Mouse (Mus musculus): ENCODE measurements at regions not wholly inside any gene's neighbourhood (a gene's known extent, or its start where the extent isn't known, plus 50 kb on each side); places are given as distances from the start of the nearest gene placed in this dataset.
A peak's percentile ranks its signal among the peaks of the same experiment; 100 is the strongest.

DNA sequence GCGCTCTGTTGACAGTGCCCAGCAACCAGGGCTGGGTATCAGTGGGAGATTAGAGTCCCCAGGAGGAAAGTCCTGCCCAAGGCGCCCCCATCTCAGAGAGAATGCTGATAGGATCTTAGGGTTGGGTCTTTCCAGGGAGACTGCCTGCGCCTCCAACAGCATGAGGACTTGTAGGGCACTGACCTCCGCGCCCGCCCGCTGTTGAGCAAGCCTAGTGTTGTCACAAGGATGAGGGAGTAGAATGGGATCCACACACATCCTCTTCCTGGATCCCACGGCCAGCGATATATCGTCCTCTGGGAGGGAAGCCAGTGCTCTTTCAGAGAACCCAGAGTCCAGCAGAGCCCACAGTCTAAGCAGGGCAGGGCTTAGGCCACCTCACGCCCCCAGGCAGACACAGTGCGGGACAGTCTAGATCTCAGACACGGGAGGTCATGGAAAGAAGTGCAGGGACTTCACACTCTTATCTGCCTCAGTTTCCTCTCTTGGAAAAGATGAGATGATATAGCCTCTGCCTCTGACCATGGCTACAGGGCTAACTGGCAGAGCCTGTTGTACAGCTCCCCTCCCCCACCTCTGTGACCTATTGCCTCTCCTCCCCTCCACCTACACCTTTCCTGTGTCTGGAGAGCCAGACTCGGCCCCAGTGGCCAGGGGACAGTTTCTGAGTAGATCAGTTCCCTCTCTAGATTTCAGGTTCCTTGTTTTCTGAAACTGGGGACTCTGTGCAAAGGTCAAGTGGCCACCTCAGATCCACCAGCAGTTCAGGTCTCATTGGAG is 52.0 kb upstream of the Dusp5 start:
- no peak for DNase-seq (ENCODE audit: low spot score)

DNA sequence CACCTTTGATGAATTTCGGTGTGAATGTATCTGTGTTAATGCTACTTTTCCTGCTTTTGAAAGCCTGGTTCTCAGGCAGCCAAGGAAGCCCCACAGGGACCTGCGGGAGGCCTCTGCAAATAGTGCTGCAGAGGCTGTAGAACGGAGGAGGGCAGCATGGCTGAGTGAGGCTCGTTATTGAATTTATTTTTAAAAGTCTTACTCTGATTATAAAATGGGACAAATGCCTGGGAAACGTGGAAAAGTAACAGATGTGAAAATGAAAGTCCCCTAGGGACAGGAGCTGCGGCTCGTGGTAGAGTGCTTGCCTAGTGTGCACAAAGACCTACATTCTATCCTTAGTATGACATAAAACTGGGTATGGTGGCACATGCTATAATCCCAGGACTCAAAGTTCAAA is 59.7 kb upstream of the Dusp5 start:
- no peak for DNase-seq (ENCODE audit: low spot score)

DNA sequence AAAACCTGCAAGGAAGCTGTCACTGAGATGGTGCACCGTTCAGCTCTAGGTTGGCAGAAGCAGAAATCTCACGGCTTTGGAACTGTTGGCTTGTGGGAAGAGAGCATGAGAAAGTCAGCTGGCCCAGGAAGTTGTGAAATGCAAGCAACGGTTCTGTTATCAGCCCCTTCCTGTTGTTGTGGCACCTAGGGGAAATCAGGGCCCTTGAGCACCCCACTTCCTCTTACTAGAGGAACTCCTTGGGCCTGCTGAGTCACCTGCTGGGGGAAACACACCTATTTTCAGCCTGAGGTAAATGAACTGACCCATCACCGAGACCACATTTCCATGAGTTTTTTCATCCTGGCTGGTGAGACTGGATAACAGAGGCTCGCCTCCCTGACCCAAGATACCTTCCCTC is 64.2 kb upstream of the Dusp5 start:
- no peak for DNase-seq (ENCODE audit: low spot score)

DNA sequence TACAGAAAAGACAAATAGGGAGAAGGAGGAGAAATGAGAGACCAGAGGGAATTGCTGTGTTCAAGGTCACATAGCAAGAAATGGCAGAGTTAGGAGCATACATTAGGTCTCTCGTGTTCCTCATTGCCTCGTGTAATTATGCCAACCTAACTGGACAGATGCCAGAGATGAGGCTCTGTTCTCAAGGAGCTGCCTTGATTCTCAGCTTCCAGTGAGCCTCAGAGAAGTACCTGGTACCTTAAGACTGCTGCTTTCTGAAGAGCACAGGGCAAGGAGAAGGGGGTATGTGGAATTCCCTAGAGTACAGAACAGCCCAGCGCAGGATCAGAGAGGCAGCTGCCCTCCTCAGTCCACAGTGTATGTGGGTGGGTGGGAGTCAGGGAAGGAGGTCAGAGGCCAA is 64.8 kb upstream of the Dusp5 start:
- DNase-seq (ENCODE audit: low spot score), result no peak

DNA sequence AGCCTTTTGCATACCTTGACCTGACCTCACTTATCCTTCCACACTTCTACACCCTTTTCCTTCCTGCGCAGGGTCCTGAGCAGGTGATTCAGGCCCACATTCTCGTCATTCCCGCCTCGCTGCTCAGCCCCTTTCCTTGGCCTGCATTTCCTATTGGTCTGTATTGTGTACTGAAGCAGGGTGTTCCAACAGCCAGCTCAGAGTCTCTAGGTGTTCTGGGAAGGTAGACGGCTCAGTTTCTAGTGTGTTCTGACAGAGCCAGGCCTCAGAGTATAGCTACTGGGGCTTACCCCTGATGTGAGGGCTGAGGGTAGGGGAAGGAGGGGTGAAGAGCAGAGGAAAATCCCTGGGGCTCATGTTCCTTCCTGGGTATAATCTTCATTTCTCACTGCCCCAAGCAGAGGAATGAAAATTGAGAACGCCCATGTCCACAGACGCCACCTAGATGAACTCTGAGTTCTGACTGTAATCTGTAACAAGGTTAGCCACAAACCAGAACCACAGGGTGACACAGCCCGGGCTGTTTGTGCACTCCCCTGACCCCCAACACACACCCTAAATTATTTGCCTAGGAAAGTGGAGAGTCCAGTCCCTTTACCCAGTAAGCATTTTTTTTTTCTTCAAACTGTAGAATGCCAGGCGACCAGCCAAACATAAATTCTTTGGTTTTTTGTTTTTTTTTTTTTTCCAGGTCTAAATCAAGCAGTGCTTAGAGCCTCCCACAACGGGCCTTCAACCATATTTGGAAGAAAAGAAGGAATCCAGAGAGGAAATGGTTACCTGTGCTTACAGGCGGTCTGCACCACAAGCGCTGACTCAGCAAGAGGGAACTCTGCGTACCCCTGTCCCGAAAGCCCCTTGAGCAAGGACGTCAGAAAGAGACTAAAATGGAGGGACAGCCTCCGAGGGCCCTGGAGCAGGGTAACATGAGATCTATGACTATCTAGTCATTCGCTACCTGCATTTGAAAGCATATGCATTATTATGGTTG is 67.6 kb upstream of the Dusp5 start:
- DNase-seq (ENCODE audit: low spot score), result no peak

DNA sequence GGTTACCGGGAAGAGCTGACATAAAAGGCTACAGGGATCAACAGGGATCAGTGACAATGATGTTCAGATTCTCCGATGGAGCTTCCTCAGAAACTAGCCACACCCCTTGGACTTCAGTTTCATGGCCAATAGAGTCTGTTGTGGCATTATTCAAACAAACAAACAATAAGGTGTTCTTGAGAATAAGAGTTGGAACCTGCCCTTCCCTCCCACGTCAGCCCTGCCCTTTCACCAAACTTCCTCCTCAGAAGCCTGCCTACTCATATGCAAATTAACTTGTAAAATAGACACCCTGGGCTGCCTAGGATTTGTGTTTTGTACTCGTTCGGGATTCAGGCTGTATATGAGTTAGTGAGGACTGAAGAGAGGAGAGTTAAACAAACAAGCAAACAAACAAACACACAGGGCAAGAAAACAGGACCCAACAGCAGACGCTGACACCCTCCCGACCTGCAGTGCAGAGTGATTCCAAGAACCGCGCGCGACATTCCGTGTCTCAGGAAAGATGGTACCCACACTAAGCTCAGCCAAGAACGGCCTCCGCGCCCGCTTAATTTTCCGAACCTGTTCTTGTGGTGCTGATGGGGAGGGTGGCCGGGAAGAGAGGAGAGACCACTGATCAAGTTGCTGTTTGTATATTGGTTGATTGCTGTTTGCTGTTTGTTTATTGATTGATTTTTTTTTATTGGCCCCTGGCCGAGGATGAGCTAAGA is 68.4 kb upstream of the Dusp5 start:
- no peak for DNase-seq (ENCODE audit: low spot score)

DNA sequence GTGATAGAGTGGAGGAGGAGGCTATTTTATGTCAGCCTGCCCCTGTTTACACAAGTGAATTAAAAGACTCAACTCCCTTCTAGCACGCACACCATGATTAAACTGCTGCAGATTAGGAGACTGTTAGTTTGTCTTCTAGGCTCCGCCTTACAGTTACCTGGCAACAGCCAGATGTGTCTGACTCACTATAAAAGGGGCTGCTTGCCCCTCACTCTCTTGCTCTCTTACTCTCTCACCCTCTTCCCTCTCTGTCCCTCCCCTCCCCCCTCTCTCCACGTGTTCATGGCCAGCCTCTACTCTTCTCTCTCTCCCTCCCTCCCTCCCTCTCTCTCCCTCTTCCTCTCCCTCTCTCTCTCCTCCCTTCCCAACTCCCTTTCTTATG is 69.0 kb upstream of the Smndc1 start:
- DNase-seq (ENCODE audit: low spot score), result no peak

DNA sequence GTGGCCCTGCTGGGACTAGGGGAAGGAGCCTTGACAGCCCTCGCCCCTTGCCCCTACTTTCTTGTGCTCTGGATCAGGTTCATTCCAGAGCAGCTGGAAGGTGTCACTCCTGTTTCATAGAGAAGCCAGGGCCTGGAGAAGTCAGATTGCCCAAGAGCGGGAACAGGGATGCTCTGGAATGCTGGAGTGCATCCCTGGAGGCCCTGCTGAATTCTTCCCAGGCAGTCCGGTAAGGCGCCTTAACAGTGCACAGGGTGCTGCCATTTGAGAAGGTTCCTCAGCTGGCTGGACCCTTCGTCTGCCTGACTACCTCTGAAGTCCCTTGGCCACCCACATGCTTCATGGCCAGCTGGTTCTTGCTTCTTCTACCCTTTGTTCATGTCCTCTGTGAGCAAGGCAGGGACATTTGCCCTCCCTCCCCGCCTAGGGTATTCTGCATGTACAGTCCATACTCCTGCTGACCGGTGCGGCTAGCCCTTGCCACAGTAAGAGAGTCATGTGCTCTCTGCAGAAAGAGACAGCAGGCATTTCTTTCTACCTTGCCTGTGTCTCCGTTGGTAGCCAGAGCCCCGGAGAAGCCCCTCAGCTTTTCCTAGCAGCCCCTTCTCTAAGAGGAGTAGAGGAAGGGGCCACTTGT is 68.5 kb upstream of the Smndc1 start:
- no peak for DNase-seq (ENCODE audit: low spot score)

DNA sequence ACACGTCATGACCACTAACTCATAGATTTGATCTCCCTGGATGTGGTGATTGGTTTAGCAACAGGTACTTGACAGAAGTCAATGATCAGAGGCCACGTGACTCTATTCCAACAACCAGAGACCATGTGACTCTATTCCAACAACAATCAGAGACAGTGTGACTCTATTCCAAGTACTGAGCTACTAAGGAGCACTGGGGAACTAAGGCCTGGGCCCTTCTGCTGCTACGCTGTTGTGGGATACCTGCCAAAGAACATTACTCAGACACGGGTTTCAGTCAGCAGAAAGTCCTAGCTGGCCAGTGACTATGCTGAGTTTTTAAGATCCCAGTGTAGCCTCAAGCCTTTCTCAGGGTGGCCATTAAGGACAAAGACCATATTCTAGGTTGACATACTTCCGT is 66.3 kb upstream of the Smndc1 start:
- no peak for DNase-seq (ENCODE audit: low spot score)

DNA sequence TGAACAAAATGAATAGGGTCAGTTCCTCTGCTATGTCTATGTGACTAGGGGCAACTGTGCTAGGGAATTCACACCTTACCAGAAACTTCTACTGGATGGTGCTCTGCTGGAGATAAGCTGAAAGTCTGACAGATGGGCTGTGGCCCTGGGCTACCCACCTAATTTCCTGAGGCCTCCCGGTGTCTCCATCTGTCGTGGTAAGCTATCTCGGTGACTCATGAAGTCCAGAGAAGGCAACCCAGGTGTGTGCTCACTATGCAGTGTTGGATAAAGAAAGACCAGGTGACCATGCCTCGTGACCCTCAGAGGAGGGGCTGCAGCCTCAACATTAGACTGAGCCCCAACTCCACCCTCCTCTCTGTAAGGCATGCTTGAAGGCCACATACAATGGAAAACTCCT is 64.2 kb upstream of the Smndc1 start:
- DNase-seq (ENCODE audit: low spot score), result no peak

DNA sequence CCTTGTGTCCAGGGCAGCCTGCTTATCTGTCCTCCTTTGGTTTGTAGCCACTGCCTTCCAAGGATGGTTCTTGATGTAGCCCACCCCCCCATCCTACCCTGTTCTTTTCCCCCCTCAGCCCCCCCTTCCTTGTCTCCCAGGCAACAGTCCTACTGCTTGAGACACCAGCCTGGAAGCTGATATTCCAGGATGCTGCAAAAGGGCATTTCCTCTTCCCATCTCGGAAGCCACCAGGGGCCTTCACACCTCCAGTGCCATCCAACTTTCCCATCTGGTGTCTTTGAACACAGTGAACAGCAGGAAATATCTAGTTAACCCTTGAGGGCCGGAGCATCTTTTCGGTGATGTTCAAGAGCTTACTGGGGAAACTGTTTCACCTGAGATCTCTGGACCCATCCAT is 63.7 kb upstream of the Smndc1 start:
- no peak for DNase-seq (ENCODE audit: low spot score)

DNA sequence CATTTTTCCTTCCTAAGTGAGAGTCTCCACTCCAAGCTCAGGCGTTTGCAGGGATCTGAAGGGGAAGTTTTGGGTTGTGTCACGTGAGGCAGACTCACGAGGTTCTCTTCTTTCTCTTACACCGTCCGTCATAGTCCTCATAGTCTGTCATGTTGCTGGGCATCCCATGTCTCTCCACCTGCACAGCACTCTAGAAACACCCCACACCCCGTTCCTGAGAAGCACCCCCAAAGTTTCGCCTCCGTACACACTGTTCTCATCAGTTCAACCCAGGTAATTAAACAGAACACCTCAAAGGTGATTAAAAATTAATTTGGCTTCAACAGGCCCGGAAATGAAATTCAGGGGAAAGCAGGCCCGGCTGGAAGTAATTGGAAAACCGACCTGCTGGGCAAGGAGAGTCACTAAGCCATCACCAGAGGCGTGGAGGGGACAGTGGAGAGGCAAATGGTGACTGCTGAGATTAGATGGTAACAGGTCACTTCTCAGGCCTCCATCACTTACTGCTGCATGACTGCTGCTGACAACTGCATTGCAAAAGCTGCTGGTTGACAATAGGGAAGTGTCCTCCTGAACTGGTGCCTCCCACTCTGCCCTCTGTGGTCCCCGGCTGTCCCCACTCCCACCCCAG is 63.1 kb upstream of the Smndc1 start:
- DNase-seq (ENCODE audit: low spot score), result no peak

DNA sequence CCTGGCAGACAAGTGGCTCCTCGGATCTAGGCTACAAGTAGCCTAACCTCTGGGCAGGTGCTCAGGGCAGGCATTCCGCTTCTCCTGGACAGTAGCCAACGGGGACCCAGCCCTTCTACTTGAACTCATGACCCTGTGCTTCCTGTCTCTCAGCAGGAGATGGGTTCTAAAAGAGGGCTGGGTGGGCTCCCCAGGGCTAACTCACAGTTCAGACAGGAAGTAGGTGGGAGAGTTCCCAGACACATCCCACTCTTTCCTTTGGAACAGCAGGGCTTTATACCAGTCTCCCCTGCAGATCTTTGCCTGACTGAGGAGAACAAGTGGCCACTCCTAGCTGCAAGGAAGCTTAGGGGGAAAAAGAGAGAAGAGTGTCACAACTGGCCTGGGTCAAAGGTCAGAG is 62.0 kb upstream of the Smndc1 start:
- DNase-seq (ENCODE audit: low spot score), result peak; percentile 68

DNA sequence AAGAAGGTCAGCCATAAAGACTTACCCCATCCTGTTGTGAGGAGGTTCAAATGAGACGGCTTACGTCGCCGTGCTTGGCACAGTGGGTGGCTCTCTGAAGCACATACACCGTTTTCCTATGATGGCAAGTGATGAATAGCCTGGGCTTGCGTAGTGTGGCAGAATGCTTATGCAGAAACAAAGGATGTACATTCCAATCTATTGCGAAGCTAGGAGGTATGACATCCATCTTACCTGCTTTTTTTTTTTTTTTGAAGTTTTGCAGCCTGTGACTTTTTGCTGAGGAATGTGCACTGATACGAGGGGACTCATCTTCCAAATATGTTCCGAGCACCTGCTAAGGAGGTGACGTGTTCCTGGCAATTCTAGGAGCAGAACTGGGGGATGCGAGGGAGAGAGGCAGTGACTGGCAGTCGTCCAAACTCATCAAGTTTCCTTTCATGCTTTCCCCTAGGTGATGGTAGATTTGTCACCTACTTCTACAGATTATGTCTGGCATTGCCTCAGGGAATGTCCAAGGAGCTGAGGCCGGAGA is 61.1 kb upstream of the Smndc1 start:
- no peak for DNase-seq (ENCODE audit: low spot score)

DNA sequence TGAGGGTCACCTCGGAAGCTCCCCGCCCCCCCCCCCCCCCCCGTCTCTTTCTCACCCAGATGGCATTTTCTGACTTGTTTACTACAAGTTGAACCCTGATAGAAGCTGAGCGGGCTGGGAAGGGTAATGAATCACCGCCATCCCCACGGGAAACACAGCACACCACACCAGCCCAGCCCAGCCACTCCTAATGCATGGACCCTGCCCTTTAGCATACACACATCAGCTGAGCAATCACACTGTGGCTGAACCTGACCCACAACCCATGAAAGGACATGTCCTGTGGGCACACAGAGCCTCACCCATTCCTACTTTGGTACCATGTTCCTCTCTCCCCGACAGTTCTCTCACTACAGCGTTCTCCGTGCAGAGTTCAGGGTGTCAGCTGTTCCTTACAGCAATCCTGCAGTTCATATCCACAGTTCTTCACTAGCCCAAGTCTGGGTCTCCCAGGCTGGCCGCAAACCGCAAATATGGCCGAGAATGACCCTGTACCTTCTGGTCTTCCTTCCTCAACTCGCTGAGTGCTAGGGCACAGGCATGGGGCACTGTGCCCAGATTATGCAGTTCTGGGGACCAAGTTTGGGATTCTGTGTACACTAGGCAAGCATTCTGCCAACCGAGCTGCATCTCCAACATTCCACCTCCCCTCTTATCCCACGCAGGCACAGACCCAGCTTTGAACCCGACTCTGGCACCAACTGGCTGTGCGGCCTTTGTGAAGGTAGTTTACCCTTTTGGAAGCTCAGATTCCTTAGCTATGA is 60.4 kb upstream of the Smndc1 start:
- no peak for DNase-seq (ENCODE audit: low spot score)

DNA sequence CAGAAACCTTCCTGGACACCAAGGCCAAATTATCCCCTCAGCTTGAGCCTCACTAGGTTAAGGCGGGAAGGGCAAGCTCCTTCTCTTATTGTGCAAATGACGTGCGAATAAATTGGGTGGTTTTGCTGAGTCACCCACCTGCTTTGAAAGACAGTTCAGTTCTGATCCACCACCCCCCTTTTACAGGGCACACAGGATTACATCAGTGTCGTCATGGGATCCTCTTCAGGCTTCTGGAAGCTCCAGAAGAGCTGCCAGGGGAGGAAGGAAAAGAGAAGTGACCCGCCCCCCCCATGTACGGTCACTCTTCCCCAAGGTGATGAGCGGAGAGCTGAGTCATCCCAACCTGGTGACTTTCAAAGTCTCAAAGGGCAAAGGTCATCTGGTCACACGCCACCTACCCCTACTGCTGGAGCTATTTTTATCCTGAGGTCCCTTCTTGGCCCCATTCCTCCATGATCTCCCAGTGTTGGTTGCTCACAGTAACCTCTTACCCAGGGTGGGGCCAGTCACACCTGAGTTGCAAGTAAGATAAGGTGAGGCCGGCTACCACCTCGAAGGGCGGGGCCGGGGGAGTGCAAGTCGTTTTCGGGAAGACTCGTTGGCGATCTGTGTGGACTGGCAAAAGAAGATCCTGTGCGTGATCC is 58.9 kb upstream of the Smndc1 start:
- peak; percentile 90 for DNase-seq (ENCODE audit: low spot score)

DNA sequence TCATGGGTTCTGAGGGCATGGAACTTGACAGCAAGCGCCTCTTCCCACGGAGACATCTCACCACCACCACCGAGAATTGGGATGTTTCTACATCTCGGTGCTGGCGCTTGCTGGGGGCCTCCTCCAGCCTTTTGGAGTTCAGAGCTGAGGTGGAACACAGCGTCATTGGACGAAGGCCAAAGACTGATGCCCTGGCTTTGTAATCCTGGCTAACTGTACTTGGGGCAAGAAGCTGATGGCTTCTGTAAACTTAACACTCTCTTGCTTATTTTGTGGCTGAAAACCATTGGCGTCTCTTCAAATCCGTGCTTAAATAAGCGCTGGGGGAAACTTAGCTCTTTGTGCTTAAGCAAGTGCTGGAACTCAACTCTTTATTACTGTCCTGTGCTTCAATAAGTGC is 57.8 kb upstream of the Smndc1 start:
- DNase-seq (ENCODE audit: low spot score), result no peak

DNA sequence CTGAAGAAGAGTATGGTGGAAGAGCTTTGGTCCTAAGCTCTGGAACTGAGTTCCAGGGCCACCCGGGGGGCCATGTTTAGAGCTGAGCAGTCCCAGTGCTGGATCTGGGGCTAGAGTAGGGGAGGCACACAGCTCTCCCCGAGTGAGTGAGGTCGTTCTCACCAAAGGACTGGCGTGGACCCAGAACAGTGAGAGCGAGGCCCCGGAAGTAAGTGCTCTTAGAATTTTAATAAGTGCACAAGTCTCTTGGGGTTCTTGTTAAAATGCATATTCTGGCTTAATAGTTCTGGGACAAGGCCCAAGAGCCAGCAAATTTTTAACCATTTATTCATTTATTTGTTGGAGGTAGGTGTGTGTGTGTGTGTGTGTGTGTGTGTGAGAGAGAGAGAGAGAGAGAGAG is 57.4 kb upstream of the Smndc1 start:
- DNase-seq (ENCODE audit: low spot score), result no peak

DNA sequence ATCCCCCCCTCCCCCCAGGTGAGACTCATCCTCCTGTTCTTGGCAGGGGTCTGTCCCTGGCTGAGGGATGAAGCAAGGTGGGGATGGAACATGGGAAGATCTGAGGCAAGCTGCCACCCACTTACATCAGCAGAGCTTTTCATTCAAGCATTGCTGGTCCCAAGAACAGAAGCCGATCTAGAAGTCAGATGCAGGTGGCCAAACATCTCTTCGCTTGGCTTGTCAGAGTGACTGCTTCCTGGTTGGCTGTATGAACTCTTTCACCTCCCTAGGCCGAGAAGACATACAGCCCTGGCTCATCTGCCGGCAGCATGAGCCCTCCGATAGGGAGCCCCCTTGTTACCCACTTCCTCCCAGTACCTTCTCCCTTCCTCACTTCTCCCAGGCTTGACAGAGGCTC is 55.8 kb upstream of the Smndc1 start:
- DNase-seq (ENCODE audit: low spot score), result no peak

DNA sequence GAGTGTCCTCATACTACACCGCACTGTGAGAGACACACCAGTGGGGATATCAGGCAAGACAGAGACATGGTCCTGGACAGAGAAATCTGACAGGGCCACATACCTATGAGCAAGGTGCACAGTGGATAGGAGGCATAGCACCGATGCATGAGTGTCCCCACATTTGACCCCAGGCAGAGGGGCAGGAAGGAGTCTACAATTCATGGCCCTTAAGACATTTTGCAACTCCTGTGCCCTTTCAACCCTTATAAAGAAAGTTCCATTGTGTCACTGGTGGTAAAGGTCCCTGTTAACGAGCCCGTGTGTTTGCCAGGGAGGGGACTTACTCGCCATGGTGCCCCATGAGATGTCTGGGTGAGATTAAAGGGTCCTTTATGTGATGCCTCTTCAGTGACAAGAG is 54.3 kb upstream of the Smndc1 start:
- DNase-seq (ENCODE audit: low spot score), result no peak

Data from yolk sac, embryonic 10.5 days (tissue).